Mouse (Mus musculus) mesoderm, embryonic 11.5 days (tissue): ENCODE results near the gene Atp6v1e1.

Experiments
- DNase-seq: peaks from one replicate; pipeline ENCODE4 v3.0.0-alpha.2; 2012; ENCODE audit warnings: low read depth, low spot score

Gene Atp6v1e1

DNA sequence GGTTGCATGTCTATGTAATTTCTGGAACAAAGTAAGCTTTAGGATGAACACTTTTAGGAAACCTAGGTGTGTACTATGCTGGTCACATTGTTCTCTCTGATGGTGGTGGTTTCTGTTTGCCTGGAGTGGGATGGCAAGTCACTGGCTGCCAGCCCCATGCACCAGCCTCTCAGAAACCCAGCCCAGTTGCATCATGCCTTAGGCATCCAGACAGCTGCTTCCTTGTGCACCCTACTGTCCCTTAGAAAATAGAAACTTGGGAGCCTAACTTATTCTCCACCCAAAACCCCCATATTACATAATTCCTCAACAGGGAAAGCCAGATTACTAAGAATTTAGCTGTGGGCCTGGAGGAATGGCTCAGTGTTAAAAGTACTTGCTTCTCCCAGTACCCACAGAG lies 50.6 kb downstream of the Atp6v1e1 start:
- DNase-seq = no peak

GRCm38 (mm10) chr6:120771366-120771765 lies 51.2 kb downstream of the Atp6v1e1 start:
- DNase-seq = no peak

DNA sequence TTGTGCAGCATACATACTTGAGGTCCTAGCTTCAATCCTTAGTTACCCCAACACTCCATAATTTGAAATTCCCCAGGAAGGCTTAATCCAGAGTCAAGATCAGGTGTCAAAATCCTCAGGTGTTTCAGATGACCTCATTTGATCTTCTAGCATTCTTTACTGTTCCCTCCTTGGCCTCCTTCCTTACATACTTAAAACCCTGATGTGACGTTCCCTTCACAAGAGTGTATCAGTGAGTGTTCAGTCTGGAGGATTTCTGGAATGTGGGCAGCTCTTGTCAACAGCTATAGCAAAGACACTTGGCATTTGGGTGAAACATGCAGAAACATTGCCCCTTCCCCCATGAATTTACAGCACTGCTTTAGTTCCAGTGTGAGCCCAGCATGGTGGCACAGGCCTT lies 52.6 kb downstream of the Atp6v1e1 start:
- no peak for DNase-seq

GRCm38 (mm10) chr6:120761151-120761550 lies 61.4 kb downstream of the Atp6v1e1 start:
- DNase-seq = no peak

DNA sequence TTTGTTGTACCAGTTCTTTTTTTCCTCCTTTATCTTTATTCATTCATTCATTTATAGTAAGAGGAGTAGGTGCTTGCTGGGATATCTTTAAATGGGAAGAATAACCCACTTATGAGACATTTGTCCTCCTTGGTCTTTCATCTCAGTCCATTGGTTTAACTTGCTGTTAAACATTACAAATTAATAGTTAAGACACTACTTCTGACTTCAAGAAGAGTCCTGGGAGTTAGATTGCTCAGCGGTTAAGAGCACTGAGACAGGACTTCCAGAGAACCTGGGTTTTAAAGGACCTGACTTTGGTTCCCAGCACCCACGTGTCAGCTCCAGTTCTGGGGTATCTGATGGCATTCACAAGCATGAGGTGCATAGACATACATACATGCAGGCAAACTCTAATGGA lies 76.2 kb downstream of the Atp6v1e1 start:
- DNase-seq = no peak
